Mouse (Mus musculus): ENCODE data around the gene Tmprss11e. TPM values are rescaled to one million over a fixed set of nuclear protein-coding genes. Genes with fewer than 3 reads are reported as not detected.

Tmprss11e gene
- total RNA-seq (2023): not detected in 2 replicates

DNA sequence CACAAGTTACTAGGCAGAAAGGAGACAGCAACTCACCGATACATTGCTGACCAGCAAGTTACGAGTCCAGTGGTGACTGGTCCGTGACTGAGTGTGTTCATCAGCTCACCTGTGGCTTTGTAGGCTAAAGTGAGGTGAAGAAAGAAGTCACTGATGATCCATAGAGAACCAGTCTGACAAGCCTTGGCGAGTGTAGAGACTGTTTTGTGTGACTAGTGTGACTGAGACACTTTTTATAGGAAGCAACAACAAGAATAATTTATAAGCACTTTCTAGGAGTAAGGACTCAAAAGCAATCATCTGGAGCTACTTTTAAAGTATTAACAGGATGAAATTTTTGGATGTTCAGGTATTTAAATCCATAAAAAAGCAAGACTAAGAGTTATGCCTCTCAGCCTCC, at the start of gene Tmprss11e:
Gene Tmprss11e (minus strand): TSS at position 101 of the 400 bp plus-strand sequence.

DNA sequence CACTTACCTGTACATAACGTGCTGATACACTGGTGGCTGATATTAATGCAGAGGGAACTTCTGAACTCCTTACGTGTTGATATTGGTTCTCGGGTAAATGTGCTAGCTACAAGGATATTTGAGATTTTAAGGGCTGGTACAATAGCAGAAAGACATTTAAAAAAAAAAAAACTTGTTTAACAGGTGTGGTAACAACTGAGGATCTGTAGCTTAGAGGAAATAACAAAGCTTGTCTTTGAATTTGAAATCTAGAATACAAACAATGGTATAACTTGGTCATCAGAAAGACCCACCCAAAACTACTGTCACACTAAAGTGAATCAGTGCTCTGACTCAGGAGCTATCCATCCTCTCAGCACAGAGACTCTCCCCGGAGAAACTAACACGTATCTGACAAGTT, 69.4 kb downstream of the Tmprss11e start, which contains the start of gene Tmprss11b:
Gene Tmprss11b (minus strand): TSS at position 101 of the 400 bp plus-strand sequence.

Other genes starting within 250 kb of the Tmprss11e start
- not detected in 2 replicates for gene Tmprss11g, start 227.2 kb downstream of the Tmprss11e start, total RNA-seq (2023)
- gene Tmprss11f, start 113.4 kb downstream of the Tmprss11e start, total RNA-seq (2023): not detected in 2 replicates
- not detected in 2 replicates for gene Tmprss11b, start 69.5 kb downstream of the Tmprss11e start, total RNA-seq (2023)
- gene Ythdc1, start 58.4 kb upstream of the Tmprss11e start, total RNA-seq (2023): 163 and 218 TPM in 2 replicates
- not detected in 2 replicates for gene Ugt2b34, start 161.1 kb upstream of the Tmprss11e start, total RNA-seq (2023)
- gene Ugt2b1, start 180.7 kb upstream of the Tmprss11e start, total RNA-seq (2023): not detected in 2 replicates